Mouse (Mus musculus) cortical plate, adult 2 months (tissue): ENCODE measurements around the gene Cops7a. TPM values are rescaled to one million over a fixed set of nuclear protein-coding genes. Genes with fewer than 3 reads are reported as not detected.

Experiments
- H3K27ac ChIP-seq: fragments of 200-500 bp; 2 replicates; pipeline ENCODE4 v1.5.1; 2012; ENCODE audit warnings: low read length, control low read depth, inconsistent platforms; ENCODE audit not compliant: insufficient read depth
- H3K4me1 ChIP-seq: fragments of 200-500 bp; 2 replicates; pipeline ENCODE4 v1.6.1; 2011; ENCODE audit warnings: low read length; ENCODE audit not compliant: control insufficient read depth, insufficient read depth
- H3K4me3 ChIP-seq: fragments of 200-500 bp; 2 replicates; pipeline ENCODE4 v1.5.1; 2011; ENCODE audit warnings: mild to moderate bottlenecking, low read length, control low read depth; ENCODE audit not compliant: insufficient read depth
- CTCF ChIP-seq: fragments of 200-500 bp; IDR thresholded peaks from 2 replicates; pipeline ENCODE4 v1.5.1; 2011; ENCODE audit warnings: mild to moderate bottlenecking, control low read depth, low read length; ENCODE audit not compliant: insufficient read depth; ENCODE audit errors: extremely low read depth
- POLR2A ChIP-seq: fragments of 200-500 bp; IDR thresholded peaks from 2 replicates; pipeline ENCODE4 v1.6.1; 2011; ENCODE audit warnings: mild to moderate bottlenecking, low read length, control low read depth; ENCODE audit not compliant: insufficient read depth; ENCODE audit errors: extremely low read depth
- polyA plus RNA-seq: library from polyadenylated mRNA; depleted of rRNA; stranded (reverse); fragments of >200 nt; gene quantifications from 2 replicates; pipeline ENCODE4 v1.2.3, GENCODE M21; 2012

The Cops7a gene
- polyA plus RNA-seq, 1 experiment: 280 TPM

- H3K4me3 ChIP-seq: peak overlapping the region; percentile 81
- TF ChIP-seq POLR2A: no peak
Measured at GRCm38 (mm10) chr6:124964638-124965037, 700 bp downstream of the Cops7a start.

GRCm38 (mm10) chr6:124961021-124961420 is 4.3 kb downstream of the Cops7a start:
- H3K4me1 ChIP-seq: peaks cover 3% of the 10 kb centered on the region
- no peak overlapping the region for H3K4me3 ChIP-seq
- no peak for TF ChIP-seq POLR2A
- no peak overlapping the region for H3K27ac ChIP-seq

More at GRCm38 (mm10) chr6:124964638-124965037, 700 bp downstream of the Cops7a start:
- Histone ChIP-seq H3K27ac (no peak overlapping the region), H3K4me1 (peaks cover 4% of the 10 kb centered on the region)

DNA sequence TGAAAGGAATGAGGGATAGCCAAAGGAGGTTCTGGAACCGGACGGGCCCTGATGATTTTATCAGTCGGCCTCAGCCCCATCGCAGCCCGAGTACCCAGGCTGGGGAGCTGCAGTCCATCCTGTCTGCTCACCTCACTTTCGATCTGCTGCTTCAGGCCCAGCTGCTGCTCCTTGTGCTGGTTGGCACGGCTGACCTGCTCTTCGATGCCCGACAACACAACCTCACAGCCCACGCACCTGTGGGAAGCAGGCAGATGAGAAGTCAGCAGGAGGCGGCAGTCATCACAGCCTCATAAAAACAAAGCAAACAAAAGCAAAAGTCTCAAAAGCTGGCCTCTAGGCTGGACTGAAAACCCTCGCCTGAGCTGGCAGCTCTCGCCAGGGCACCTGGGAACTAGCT is 5.4 kb downstream of the Cops7a start:
- Histone ChIP-seq H3K27ac (no peak overlapping the region), H3K4me3 (no peak overlapping the region), H3K4me1 (peaks cover 2% of the 10 kb centered on the region)
- no peak for TF ChIP-seq CTCF
- no peak for TF ChIP-seq POLR2A

- H3K4me1 ChIP-seq: no peaks in the 10 kb centered on the region
- H3K4me3 ChIP-seq: no peak overlapping the region
- no peak overlapping the region for H3K27ac ChIP-seq
- TF ChIP-seq POLR2A (no peak), CTCF (no peak)
Measured at GRCm38 (mm10) chr6:124958127-124958526, 7.2 kb downstream of the Cops7a start.

DNA sequence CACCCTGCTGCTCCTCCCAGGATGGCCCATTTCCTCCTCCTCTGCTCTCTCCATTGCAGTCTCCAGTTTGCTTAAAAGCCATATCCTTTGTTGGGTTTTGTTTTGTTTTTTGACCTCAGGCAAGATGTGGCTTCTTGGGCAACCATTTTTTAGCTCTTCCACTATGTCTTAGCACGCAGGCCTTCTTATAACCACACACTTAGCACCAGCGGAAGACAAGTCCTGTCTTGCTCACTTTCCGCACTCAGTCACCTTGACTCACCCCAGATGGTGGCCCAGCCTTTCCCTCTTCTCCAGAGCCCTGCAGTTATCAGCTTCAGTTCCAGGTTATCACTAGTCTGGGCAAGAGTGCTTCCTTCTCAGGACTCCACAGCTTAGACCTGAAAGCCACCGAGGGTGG is 10.1 kb downstream of the Cops7a start:
- TF ChIP-seq CTCF (no peak), POLR2A (no peak)
- Histone ChIP-seq H3K27ac (no peak overlapping the region), H3K4me1 (no peaks in the 10 kb centered on the region), H3K4me3 (no peak overlapping the region)

GRCm38 (mm10) chr6:124953991-124954715 is 11.2 kb downstream of the Cops7a start:
- TF ChIP-seq POLR2A (no peak), CTCF (no peak)
- no peak overlapping the region for H3K27ac ChIP-seq
- H3K4me3 ChIP-seq: no peak overlapping the region
- H3K4me1 ChIP-seq: no peaks in the 10 kb centered on the region

GRCm38 (mm10) chr6:124943526-124943925 is 21.8 kb downstream of the Cops7a start:
- Histone ChIP-seq H3K27ac (no peak overlapping the region), H3K4me1 (no peaks in the 10 kb centered on the region; the same call in 1 of the 2 replicates), H3K4me3 (no peak overlapping the region)
- TF ChIP-seq CTCF (no peak), POLR2A (no peak)

GRCm38 (mm10) chr6:124941679-124942078 is 23.7 kb downstream of the Cops7a start:
- Histone ChIP-seq H3K27ac (no peak overlapping the region), H3K4me3 (no peak overlapping the region), H3K4me1 (no peaks in the 10 kb centered on the region; the same call in 1 of the 2 replicates)
- no peak for TF ChIP-seq CTCF
- no peak for TF ChIP-seq POLR2A

DNA sequence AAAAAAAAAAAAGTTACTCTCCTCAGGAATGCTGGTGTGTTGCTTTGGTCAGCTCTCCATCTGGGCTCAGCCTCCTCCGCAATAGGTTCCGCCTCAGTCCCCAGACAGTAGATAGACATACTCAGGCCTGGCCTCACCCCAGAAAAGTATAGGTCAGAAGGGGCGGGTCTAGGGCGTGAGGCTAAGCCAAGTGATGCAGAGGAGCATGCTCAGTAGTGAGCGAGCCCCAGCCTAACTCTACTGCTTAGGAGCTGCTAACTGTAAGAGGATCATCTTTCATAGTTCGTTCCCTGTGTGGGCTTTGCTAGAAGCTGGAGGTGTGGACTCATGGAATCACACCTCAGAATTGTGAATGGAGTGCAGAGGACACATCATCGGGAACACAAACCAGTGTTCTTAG is 26.8 kb downstream of the Cops7a start:
- no peak overlapping the region for H3K4me3 ChIP-seq
- no peak for TF ChIP-seq POLR2A
- no peak for TF ChIP-seq CTCF

GRCm38 (mm10) chr6:124937493-124937892 is 27.8 kb downstream of the Cops7a start:
- no peak overlapping the region for H3K27ac ChIP-seq
- H3K4me3 ChIP-seq: no peak overlapping the region
- peaks cover 6% of the 10 kb centered on the region for H3K4me1 ChIP-seq
- TF ChIP-seq CTCF: no peak
- no peak for TF ChIP-seq POLR2A

More for the DNA sequence above, 26.8 kb downstream of the Cops7a start:
- peaks cover 4% of the 10 kb centered on the region for H3K4me1 ChIP-seq
- H3K27ac ChIP-seq: no peak overlapping the region

DNA sequence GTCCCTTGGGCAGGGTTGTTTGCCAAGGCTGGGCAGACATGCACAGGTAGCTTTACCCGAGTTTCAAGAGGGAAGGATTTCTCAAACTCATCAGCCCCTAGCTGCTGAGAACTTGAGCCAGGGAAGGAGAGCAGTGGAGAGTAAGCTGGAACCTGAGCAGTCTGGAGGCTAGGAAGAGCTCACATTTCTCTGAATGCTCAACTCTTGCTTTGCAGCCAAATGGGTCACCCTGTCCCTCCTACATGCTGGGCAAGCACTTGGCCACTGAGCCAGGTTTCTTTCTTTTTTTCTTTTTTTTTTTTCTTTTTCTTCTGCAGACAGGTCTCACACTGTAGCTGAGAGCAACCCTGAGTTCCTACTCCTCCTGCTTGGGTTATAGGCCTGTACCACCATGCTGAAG is 28.7 kb downstream of the Cops7a start:
- no peak overlapping the region for H3K4me3 ChIP-seq
- H3K4me1 ChIP-seq: peaks cover 8% of the 10 kb centered on the region
- H3K27ac ChIP-seq: no peak overlapping the region
- TF ChIP-seq CTCF (no peak), POLR2A (no peak)
